ENCODE assay signal across 8 mouse cellular contexts in genomic region chr2:115579171-115579900, GRCm38 (mm10). TPM values are rescaled to one million over a fixed set of nuclear protein-coding genes. Genes with fewer than 3 reads are reported as not detected.
A peak's percentile ranks its signal among the peaks of the same experiment; 100 is the strongest.
DNase-seq lines count a peak whose midpoint lies in the region; ATAC-seq lines count a peak whose summit lies in the region.

No protein-coding gene starts in this region.

- peak overlapping the region; percentile 33 for H3K4me3 ChIP-seq in heart, embryonic 16.5 days (ENCODE audit: low read length)
- H3K4me3 ChIP-seq in intestine, embryonic 14.5 days (ENCODE audit: low read depth, low read length) = peak overlapping the region; percentile 18
- H3K4me3 ChIP-seq in neural tube, embryonic 11.5 days (ENCODE audit: low read depth, low read length) = no peak overlapping the region

- ATAC-seq in heart, embryonic 16.5 days (replicated peaks; ENCODE audit: extremely low read depth, insufficient read depth, low FRiP score) = no peak
- ATAC-seq in intestine, embryonic 14.5 days (replicated peaks; ENCODE audit: low FRiP score, low TSS enrichment, low read depth) = no peak
- ATAC-seq in neural tube, embryonic 11.5 days (ENCODE audit: insufficient read depth, low FRiP score, low TSS enrichment) = no peak

- H3K36me3 ChIP-seq in heart, embryonic 16.5 days (ENCODE audit: control insufficient read depth, insufficient read depth) = no peaks in the 10 kb centered on the region
- no peaks in the 10 kb centered on the region for H3K36me3 ChIP-seq in intestine, embryonic 14.5 days (ENCODE audit: control insufficient read depth, insufficient read depth, low read length)
- H3K36me3 ChIP-seq in neural tube, embryonic 11.5 days (ENCODE audit: control insufficient read depth, insufficient read depth, low read length) = no peaks in the 10 kb centered on the region

- H3K27me3 ChIP-seq in heart, embryonic 16.5 days (ENCODE audit: control insufficient read depth, insufficient read depth, low read length) = no peaks in the 10 kb centered on the region
- H3K27me3 ChIP-seq in intestine, embryonic 14.5 days (replicated peaks; ENCODE audit: control insufficient read depth, insufficient read depth, low read length) = no peaks in the 10 kb centered on the region
- no peaks in the 10 kb centered on the region for H3K27me3 ChIP-seq in neural tube, embryonic 11.5 days (ENCODE audit: control insufficient read depth, insufficient read depth, low read length)

- H3K9me3 ChIP-seq in heart, embryonic 16.5 days (replicated peaks; ENCODE audit: control insufficient read depth, low read length) = no peaks in the 10 kb centered on the region
- no peaks in the 10 kb centered on the region for H3K9me3 ChIP-seq in intestine, embryonic 14.5 days (ENCODE audit: control insufficient read depth, low read length)
- H3K9me3 ChIP-seq in neural tube, embryonic 11.5 days (ENCODE audit: control insufficient read depth, low read length) = no peaks in the 10 kb centered on the region

- peak overlapping the region; percentile 21; the same call in 1 of the 2 replicates for H3K27ac ChIP-seq in heart, embryonic 16.5 days (ENCODE audit: low read length)
- peak overlapping the region; percentile 89 for H3K27ac ChIP-seq in intestine, embryonic 14.5 days (ENCODE audit: low read depth)
- no peak overlapping the region for H3K27ac ChIP-seq in neural tube, embryonic 11.5 days (ENCODE audit: low read depth, low read length)

- peak overlapping the region; percentile 47 for H3K9ac ChIP-seq in heart, embryonic 16.5 days (ENCODE audit: low read length)
- H3K9ac ChIP-seq in intestine, embryonic 14.5 days (ENCODE audit: low read length) = peak overlapping the region; percentile 10; the same call in 1 of the 2 replicates
- H3K9ac ChIP-seq in neural tube, embryonic 11.5 days (ENCODE audit: low read length) = 0 out of 2 replicates have a peak overlapping the region, but pooled peaks have one; percentile 33

- 39% methylated on average over 18 of the region's 18 CpGs for whole genome bisulfite sequencing in heart, embryonic 16.5 days
- 20% methylated on average over 18 of the region's 18 CpGs for WGBS in intestine, embryonic 14.5 days
- 23% methylated on average over 18 of the region's 18 CpGs for WGBS in neural tube, embryonic 11.5 days

- DNase-seq in heart, postnatal 4 days = no peak
- peak; percentile 54 for DNase-seq in embryo, embryonic 9.5 days (ENCODE audit: extremely low spot score)
- DNase-seq in intestine, embryonic 14.5 days (ENCODE audit: low spot score) = peak; percentile 75
- DNase-seq in neural tube, embryonic 11.5 days (ENCODE audit: low spot score) = peak; percentile 23
- DNase-seq in cerebellum, adult 18-20 months = no peak
- DNase-seq in right cerebral cortex, postnatal 25 days = no peak
- no peak for DNase-seq in adrenal gland, postnatal 4 days (ENCODE audit: low spot score in 2 of 2)

- H3K4me2 ChIP-seq in heart, embryonic 16.5 days (ENCODE audit: low read depth, low read length) = peak overlapping the region; percentile 56
- H3K4me2 ChIP-seq in intestine, embryonic 14.5 days (ENCODE audit: low read length) = peak overlapping the region; percentile 67
- H3K4me2 ChIP-seq in neural tube, embryonic 11.5 days (ENCODE audit: low read depth) = peak overlapping the region; percentile 39

- H3K4me1 ChIP-seq in heart, embryonic 16.5 days (ENCODE audit: control insufficient read depth, insufficient read depth, low read length) = peaks cover 22% of the 10 kb centered on the region
- H3K4me1 ChIP-seq in intestine, embryonic 14.5 days (replicated peaks; ENCODE audit: control insufficient read depth, insufficient read depth, low read length) = peaks cover 24% of the 10 kb centered on the region
- H3K4me1 ChIP-seq in neural tube, embryonic 11.5 days (ENCODE audit: control insufficient read depth, insufficient read depth, low read length) = peaks cover 20% of the 10 kb centered on the region

RNA-seq across cellular contexts. Expression of gene BC052040, which starts 2.2 kb away (rescaled TPM):
- 10.3 and 12.9 TPM in 2 replicates for polyA plus RNA-seq in heart, embryonic 16.5 days (2015; fragmentation: Nextera tagmentation; extraction: Ambion mirVana)
- total RNA-seq in heart, postnatal 4 days (2021) = 1 to 10 TPM; 6.3 to 7.9 TPM
- polyA plus RNA-seq in intestine, embryonic 14.5 days (2014; fragmentation: Nextera tagmentation; extraction: Ambion mirVana) = 13.3 and 15.2 TPM in 2 replicates
- polyA plus RNA-seq in neural tube, embryonic 11.5 days (2014; fragmentation: Nextera tagmentation; extraction: Ambion mirVana) = 16.9 and 19.9 TPM in 2 replicates
- 1 to 10 TPM; 6.5 to 8.2 TPM for total RNA-seq in adrenal gland, postnatal 4 days (2021)

Comparison
In these comparisons a context has a peak if more than half of its experiments do, and no peak if none do; other contexts are left out.
1. DNase-seq: peak in embryo, embryonic 9.5 days (single experiment), intestine, embryonic 14.5 days (single experiment) and neural tube, embryonic 11.5 days (single experiment); none in heart, postnatal 4 days (single experiment), cerebellum, adult 18-20 months (0 of 2), right cerebral cortex, postnatal 25 days (single experiment) and adrenal gland, postnatal 4 days (0 of 2).
2. Peak in every context shown above with its lines, with median percentiles within 50 percentile points of each other: H3K4me2 ChIP-seq and H3K9ac ChIP-seq.